Mouse (Mus musculus) heart, adult 2 months (tissue): Measurements from ENCODE around the gene Lamc1. TPM values are rescaled to one million over a fixed set of nuclear protein-coding genes. Genes with fewer than 3 reads are reported as not detected.

Experiments used
- DNase-seq, 2 experiments: peaks; one replicate each; pipeline ENCODE4 v3.0.0; 2021
- H3K27ac ChIP-seq: fragments of 200-600 bp; 2 replicates; pipeline ENCODE4 v1.8.1; 2022
- H3K27me3 ChIP-seq: fragments of 200-500 bp; 2 replicates; pipeline ENCODE4 v1.6.1; 2012; ENCODE audit warnings: mild to moderate bottlenecking, low read length, inconsistent platforms, mixed read lengths; ENCODE audit not compliant: control insufficient read depth, insufficient read depth
- H3K36me3 ChIP-seq: fragments of 200-500 bp; 2 replicates; pipeline ENCODE4 v1.6.1; 2012; ENCODE audit warnings: low read length, inconsistent platforms; ENCODE audit not compliant: control insufficient read depth, insufficient read depth
- H3K4me1 ChIP-seq: fragments of 200-500 bp; 2 replicates; pipeline ENCODE4 v1.6.1; 2011; ENCODE audit warnings: low read length; ENCODE audit not compliant: control insufficient read depth, insufficient read depth
- H3K4me3 ChIP-seq: fragments of 200-600 bp; 2 replicates; pipeline ENCODE4 v1.8.1; 2022
- H3K79me2 ChIP-seq: fragments of 200-500 bp; replicated peaks from 2 replicates; pipeline ENCODE4 v1.6.1; 2012; ENCODE audit warnings: mild to moderate bottlenecking, inconsistent platforms, low read length, moderate library complexity, mixed read lengths; ENCODE audit not compliant: control insufficient read depth, insufficient read depth
- H3K9ac ChIP-seq: fragments of 200-500 bp; 2 replicates; pipeline ENCODE4 v1.6.1; 2012; ENCODE audit warnings: low read depth, mild to moderate bottlenecking, control low read depth, inconsistent platforms, low read length, mixed read lengths
- CTCF ChIP-seq: fragments of 200-600 bp; IDR thresholded peaks from 2 replicates; pipeline ENCODE4 v1.8.1; 2022; ENCODE audit warnings: antibody characterized with exemption, mild to moderate bottlenecking, moderate library complexity
- EP300 ChIP-seq: fragments of 200-500 bp; IDR thresholded peaks from 2 replicates; pipeline ENCODE4 v1.6.1; 2011; ENCODE audit warnings: low read depth, low read length, control low read depth; ENCODE audit not compliant: insufficient read depth
- POLR2A ChIP-seq: fragments of 200-500 bp; IDR thresholded peaks from 2 replicates; pipeline ENCODE4 v1.6.1; 2011; ENCODE audit warnings: mild to moderate bottlenecking, low read depth, low read length, control low read depth; ENCODE audit not compliant: insufficient read depth
- WGBS: fragments of 180-500 bp; shearing (Covaris S2); methylation state at CpG from one replicate; pipeline ENCODE4 v1.1.7; 2018; 5-methylcytosine and 5-hydroxymethylcytosine counted together
- intact Hi-C: fragments of 180-260 bp; cut with DNase I; formaldehyde crosslinking; loops from one replicate; pipeline ENCODE4 v1.15.1; 2025
- polyA plus RNA-seq: library from polyadenylated mRNA; depleted of rRNA; stranded (reverse); fragments of >200 nt; gene quantifications from 2 replicates; pipeline ENCODE4 v1.2.3, GENCODE M21; 2012
- total RNA-seq, 2 experiments: library from RNA; stranded (reverse); gene quantifications; 2 replicates each; pipeline ENCODE4 v1.2.3; 2021

The Lamc1 gene
- total and polyA plus RNA-seq, 3 experiments, result 103 to 116 (median 111) TPM

DNA sequence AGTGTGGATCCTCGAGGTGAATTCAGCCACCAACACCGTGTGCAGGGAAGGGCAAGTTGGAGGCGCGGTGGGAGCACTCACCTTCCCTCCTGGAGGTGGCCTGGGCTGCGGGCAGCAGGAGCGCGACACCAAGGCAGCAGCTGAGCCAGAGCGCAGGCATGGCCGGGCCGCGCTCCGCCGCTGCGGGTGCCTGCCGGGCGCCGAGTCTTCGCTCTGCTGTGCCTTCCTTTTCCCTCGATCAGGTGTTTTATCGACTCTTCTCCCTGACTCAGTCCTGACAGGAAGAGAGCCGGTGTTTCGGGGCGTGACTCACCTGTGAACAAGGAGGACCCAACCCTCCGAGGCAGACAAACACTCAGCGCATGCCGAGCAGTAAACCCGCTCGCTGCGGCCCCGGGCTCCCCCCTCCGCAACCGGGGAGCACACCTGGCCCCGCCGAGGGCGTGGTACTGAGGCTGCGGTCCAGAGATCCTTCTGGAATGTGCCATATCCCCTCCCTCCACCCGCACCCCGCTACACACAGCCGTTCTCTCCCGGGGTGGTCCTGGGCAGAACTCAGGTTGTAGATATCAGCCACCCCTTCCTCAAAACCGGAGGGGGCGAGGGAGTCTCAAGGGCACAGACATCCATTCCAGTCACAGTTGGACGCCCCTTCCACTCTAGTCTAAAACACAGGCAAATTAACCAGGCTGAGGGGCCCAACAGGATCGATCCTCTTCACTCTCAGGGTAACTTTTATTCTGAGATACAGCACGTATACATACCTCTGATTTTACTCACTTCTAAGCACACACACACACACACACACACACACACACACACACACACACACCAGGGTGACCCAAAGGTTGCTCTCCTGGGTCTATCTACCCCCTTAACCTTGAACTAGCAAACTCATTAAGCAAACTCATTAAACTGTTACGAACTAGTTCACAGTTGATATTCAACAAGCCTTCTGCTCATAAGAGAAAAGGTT lies 146.5 kb downstream of the Lamc1 start, which contains the start of gene Lamc2:
Gene Lamc2, minus strand, starts transcription at position 620 of the 976 bp plus-strand sequence.
- Histone ChIP-seq H3K36me3 (no peaks in the 10 kb centered on the region), H3K27me3 (peaks cover 4% of the 10 kb centered on the region), H3K4me1 (peaks cover 2% of the 10 kb centered on the region; the same call in 1 of the 2 replicates), H3K79me2 (no peaks in the 10 kb centered on the region), H3K9ac (peak within 1 kb of the TSS; percentile 53), H3K4me3 (peak within 1 kb of the TSS; percentile 48), H3K27ac (no peak within 1 kb of the TSS)
- intact Hi-C loops, result no loop called here
- 14% methylated on average over 46 of the region's 46 CpGs for WGBS
- no peak for TF ChIP-seq CTCF
- DNase-seq, result peak; percentile 18 to 40

DNA sequence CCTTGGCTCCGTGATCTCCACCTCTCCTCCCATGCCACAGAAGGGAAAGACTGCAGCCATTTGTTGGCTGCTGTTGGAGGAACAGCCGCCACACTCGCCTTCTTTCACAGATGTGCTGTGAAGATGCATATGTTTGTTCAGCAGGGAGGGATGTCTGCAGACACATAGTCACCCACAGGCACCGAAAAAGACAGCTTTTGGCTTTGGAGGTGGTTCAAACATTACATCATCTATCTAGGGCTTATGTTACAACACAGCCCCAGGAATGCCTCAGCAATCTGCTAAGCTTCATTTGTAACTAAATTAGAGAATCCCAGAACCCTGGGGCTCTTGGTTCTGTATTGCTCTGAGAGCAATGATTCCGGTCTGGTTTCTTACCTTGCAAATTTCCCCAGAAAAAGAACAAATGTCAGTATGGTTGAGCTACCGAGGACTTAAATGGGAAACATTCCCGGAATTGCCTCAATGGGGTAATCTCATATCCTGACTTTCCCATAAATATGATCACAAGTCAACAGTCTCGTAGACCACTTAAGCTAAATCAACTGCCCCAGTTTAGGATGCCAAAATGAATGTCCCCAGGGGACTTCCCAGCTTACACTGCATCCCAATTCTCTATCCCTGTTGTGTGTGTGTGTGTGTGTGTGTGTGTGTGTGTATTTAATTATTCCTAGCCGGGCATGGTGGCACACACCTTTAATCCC lies 151.8 kb downstream of the Lamc1 start:
- DNase-seq, result peak in 1 of 2 experiments; percentile 27
- Histone ChIP-seq H3K9ac (no peak overlapping the region; the same call in 1 of the 2 replicates), H3K27ac (peak overlapping the region; percentile 45; the same call in 1 of the 2 replicates), H3K79me2 (no peaks in the 10 kb centered on the region), H3K4me3 (no peak overlapping the region), H3K27me3 (peaks cover 1% of the 10 kb centered on the region; the same call in 1 of the 2 replicates), H3K36me3 (no peaks in the 10 kb centered on the region), H3K4me1 (peaks cover 4% of the 10 kb centered on the region)
- TF ChIP-seq CTCF (no peak), EP300 (no peak), POLR2A (no peak)
- intact Hi-C loops, result no loop called here
- WGBS, result 50% methylated on average over 9 of the region's 9 CpGs

DNA sequence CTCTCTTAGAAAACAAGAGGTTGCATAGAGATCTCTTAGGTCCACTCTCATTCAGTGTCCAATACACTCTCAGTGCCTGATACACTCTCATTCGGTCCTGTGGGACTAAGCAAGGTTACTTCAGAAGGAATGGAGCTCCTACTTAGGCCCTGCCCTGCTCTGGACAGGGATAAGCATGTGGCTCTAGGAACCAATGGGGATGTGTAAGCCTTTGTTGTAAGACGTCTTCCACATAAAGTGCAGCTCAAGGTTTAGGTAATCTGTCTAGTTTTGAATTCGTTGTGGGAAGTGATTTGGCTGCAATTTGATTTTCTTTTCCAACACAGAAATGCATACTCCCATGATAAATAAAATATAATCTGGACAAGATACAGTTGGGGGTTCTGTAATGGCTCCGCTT lies 152.4 kb downstream of the Lamc1 start:
- Histone ChIP-seq H3K4me3 (no peak overlapping the region), H3K36me3 (no peaks in the 10 kb centered on the region), H3K27me3 (no peaks in the 10 kb centered on the region), H3K79me2 (no peaks in the 10 kb centered on the region), H3K4me1 (peaks cover 2% of the 10 kb centered on the region), H3K9ac (no peak overlapping the region; the same call in 1 of the 2 replicates), H3K27ac (no peak overlapping the region)
- intact Hi-C loops, result no loop called here
- TF ChIP-seq EP300 (no peak), CTCF (no peak), POLR2A (no peak)
- DNase-seq, result no peak
- WGBS, result 84% methylated on average over 4 of the region's 4 CpGs

DNA sequence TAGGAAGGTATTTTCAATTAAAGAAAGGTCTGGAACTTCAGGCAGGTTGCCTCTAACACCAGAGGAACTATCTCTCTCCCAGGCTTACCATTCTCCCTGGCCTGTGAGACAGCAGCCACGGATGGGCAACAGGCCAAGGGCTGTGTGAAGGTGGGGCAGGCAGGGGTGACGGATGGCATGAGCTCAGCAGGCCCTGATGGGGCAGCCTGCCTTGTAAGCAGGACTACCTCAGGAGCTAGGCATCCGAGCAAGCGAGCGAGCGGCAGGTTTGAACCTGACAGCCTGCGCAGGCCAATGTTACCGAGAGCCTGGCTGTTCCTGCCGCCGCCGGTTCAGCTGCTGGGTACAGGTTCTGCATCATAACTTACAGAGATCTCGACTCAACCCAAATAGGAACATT lies 157.8 kb downstream of the Lamc1 start:
- intact Hi-C loops, result no loop called here
- no peaks in the 10 kb centered on the region for H3K4me1 ChIP-seq
- no peaks in the 10 kb centered on the region for H3K27me3 ChIP-seq
- H3K79me2 ChIP-seq, result no peaks in the 10 kb centered on the region
- no peak overlapping the region for H3K9ac ChIP-seq
- TF ChIP-seq POLR2A (no peak), EP300 (no peak), CTCF (no peak)
- WGBS, result 57% methylated on average over 12 of the region's 12 CpGs
- no peak overlapping the region for H3K27ac ChIP-seq
- no peaks in the 10 kb centered on the region for H3K36me3 ChIP-seq
- DNase-seq, result peak; percentile 70 to 75
- no peak overlapping the region for H3K4me3 ChIP-seq

GRCm38 (mm10) chr1:153173276-153173675 lies 159.3 kb downstream of the Lamc1 start:
- Histone ChIP-seq H3K4me1 (no peaks in the 10 kb centered on the region), H3K36me3 (no peaks in the 10 kb centered on the region), H3K9ac (no peak overlapping the region), H3K27ac (no peak overlapping the region), H3K27me3 (no peaks in the 10 kb centered on the region), H3K79me2 (no peaks in the 10 kb centered on the region), H3K4me3 (no peak overlapping the region)
- intact Hi-C loops, result no loop called here
- peak in 1 of 2 experiments; percentile 14 for DNase-seq
- WGBS, result 40% methylated on average over 3 of the region's 3 CpGs
- TF ChIP-seq POLR2A (no peak), EP300 (no peak), CTCF (no peak)
